Mouse (Mus musculus) liver, postnatal 0 days (tissue): ENCODE measurements around the gene Ttpal. TPM values are rescaled to one million over a fixed set of nuclear protein-coding genes. Genes with fewer than 3 reads are reported as not detected.

Experiments used
- ATAC-seq: fragments of 200-750 bp; cut with Nextera tagmentation; 2 replicates; pipeline ENCODE4 v1.8.0; 2017; ENCODE audit warnings: mild to moderate bottlenecking, moderate library complexity
- DNase-seq: peaks from one replicate; pipeline ENCODE4 v3.0.0-alpha.2; 2016
- H3K27ac ChIP-seq: fragments of 300-500 bp; sonication (generic); 2 replicates; pipeline ENCODE4 v1.5.1; 2014; ENCODE audit warnings: antibody characterized with exemption, moderate library complexity, mild to moderate bottlenecking, low read depth
- H3K27me3 ChIP-seq: fragments of 300-500 bp; sonication (generic); 2 replicates; pipeline ENCODE4 v1.6.1; 2014; ENCODE audit warnings: low read length, control low read depth, mixed read lengths; ENCODE audit not compliant: insufficient read depth
- H3K36me3 ChIP-seq: fragments of 300-500 bp; sonication (generic); replicated peaks from 2 replicates; pipeline ENCODE4 v1.6.1; 2014; ENCODE audit warnings: mild to moderate bottlenecking, control low read depth, low read length, moderate library complexity, mixed read lengths; ENCODE audit not compliant: insufficient read depth
- H3K4me1 ChIP-seq: fragments of 300-500 bp; sonication (generic); 2 replicates; pipeline ENCODE4 v1.6.1; 2014; ENCODE audit warnings: antibody characterized with exemption, mild to moderate bottlenecking, control low read depth; ENCODE audit not compliant: insufficient read depth
- H3K4me2 ChIP-seq: fragments of 300-500 bp; sonication (generic); 2 replicates; pipeline ENCODE4 v1.6.1; 2014; ENCODE audit warnings: low read depth, mild to moderate bottlenecking, low read length, moderate library complexity, mixed read lengths
- H3K4me3 ChIP-seq: fragments of 300-500 bp; sonication (generic); 2 replicates; pipeline ENCODE4 v1.5.1; 2014; ENCODE audit warnings: low read depth, low read length
- H3K9ac ChIP-seq: fragments of 300-500 bp; sonication (generic); replicated peaks from 2 replicates; pipeline ENCODE4 v1.6.1; 2014; ENCODE audit warnings: mild to moderate bottlenecking, moderate library complexity
- H3K9me3 ChIP-seq: fragments of 300-500 bp; sonication (generic); 2 replicates; pipeline ENCODE4 v1.6.1; 2016; ENCODE audit warnings: mild to moderate bottlenecking, control low read depth, low read length, mixed read lengths
- CTCF ChIP-seq: sonication (generic); IDR thresholded peaks from 2 replicates; pipeline ENCODE4 v1.5.1; 2016; ENCODE audit warnings: antibody characterized with exemption, low read depth
- EP300 ChIP-seq: IDR thresholded peaks from 2 replicates; pipeline ENCODE4 v1.6.1; 2016; ENCODE audit warnings: antibody characterized with exemption, low read depth, mild to moderate bottlenecking
- WGBS: fragments of 180-500 bp; shearing (Covaris S2); extraction: QIAGEN DNeasy Blood & Tissue Kit; methylation state at CpG from one replicate; pipeline ENCODE4 v1.1.7; 2014; ENCODE audit not compliant: insufficient replicate concordance; 5-methylcytosine and 5-hydroxymethylcytosine counted together
- polyA plus RNA-seq: library from polyadenylated mRNA; unstranded; fragments of >200 nt; fragmentation: Nextera tagmentation; extraction: Ambion mirVana; gene quantifications from 2 replicates; pipeline ENCODE4 v1.2.1, GENCODE M21; 2015

Gene Ttpal
- polyA plus RNA-seq, 1 experiment from 2014 or later: 9.5 TPM

DNA sequence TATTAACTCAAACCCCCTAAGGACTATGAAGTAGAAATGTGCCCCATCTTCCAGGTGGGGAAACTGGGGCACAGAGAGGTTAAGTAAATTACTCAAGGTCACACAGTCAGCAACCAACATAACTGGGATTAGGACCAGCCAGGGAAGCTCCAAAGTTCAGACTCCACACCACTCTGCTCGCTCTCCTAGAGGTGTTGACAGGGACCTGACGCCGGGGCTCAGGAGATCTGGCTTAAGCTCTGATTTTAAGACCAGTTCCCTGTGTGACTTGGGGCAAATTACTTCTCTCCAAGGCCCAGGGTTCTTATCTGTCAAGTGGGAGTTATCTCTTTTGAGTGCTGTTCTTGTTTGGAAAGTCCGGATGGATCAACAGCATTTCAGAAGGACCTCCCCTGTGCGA is 42.9 kb upstream of the Ttpal start:
- Histone ChIP-seq H3K4me2 (no peak overlapping the region), H3K4me3 (no peak overlapping the region), H3K27ac (peak overlapping the region; percentile 29; the same call in 1 of the 2 replicates), H3K36me3 (peaks cover 22% of the 10 kb centered on the region), H3K27me3 (no peaks in the 10 kb centered on the region), H3K4me1 (peaks cover 14% of the 10 kb centered on the region), H3K9ac (no peak overlapping the region), H3K9me3 (no peaks in the 10 kb centered on the region)
- TF ChIP-seq EP300: no peak
- no peak for TF ChIP-seq CTCF
- WGBS: 61% methylated on average over 5 of the region's 5 CpGs
- ATAC-seq (no peak), DNase-seq (peak; percentile 14)

DNA sequence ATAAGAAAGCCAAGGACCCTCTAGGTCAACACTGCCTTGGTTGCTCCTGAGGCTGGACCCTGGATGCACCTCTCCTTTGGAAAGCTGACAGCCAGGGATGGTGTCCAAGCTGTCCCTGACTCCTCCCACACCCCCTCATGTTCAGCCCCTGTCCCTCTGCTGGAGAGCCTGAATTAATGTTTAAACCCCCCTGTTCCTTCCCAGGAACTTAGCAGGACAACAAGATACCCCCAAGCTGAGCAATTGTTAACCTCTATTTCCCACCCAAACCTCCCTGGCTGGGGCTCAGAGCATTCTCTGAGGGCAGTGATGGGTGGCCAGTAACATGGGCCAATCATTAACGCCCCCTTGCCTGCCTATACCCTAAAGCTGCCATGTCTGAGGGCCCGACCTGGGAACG is 41.9 kb upstream of the Ttpal start:
- H3K9ac ChIP-seq: no peak overlapping the region
- H3K9me3 ChIP-seq: no peaks in the 10 kb centered on the region
- H3K4me3 ChIP-seq: no peak overlapping the region
- no peak for TF ChIP-seq EP300
- TF ChIP-seq CTCF: no peak
- WGBS: 62% methylated on average over 3 of the region's 3 CpGs
- peaks cover 25% of the 10 kb centered on the region for H3K36me3 ChIP-seq
- H3K27ac ChIP-seq: no peak overlapping the region
- DNase-seq: no peak
- H3K4me1 ChIP-seq: peaks cover 14% of the 10 kb centered on the region
- no peak for ATAC-seq
- no peak overlapping the region for H3K4me2 ChIP-seq
- no peaks in the 10 kb centered on the region for H3K27me3 ChIP-seq

DNA sequence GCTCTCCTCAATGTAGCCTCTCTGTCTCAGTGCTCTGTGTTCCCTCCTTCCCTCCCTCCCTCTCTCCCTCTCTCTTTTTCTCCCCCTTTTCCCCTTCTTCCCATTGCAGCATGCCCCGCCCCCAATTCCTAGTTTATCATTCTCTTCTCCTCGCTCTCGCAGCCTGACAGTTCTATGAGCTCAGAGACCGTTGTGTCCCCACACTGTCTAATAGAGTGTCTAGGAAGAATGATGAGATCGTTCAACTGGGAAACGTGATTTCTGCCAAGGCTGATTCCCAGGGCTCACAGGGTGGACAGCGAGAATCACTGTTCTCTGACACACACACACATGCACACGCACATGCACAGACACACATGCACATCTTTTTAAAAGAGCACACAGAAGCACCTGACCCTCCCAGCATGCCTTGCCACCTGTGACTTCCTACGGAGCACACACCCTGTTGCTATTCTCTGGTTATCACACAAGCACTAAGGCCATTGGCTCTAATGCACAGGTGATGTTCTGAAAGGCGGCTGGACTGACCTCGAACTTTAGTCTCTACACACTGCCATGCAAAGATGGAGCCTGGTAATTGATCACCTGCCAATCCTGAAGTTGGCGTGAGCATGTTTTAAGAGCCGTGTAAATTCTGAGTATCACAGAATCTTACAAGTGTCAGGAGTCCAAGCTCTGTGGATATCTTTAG is 40.7 kb upstream of the Ttpal start:
- no peak overlapping the region for H3K4me2 ChIP-seq
- H3K9me3 ChIP-seq: no peaks in the 10 kb centered on the region
- no peaks in the 10 kb centered on the region for H3K27me3 ChIP-seq
- ATAC-seq (peak; percentile 47), DNase-seq (no peak)
- no peak overlapping the region for H3K4me3 ChIP-seq
- no peak for TF ChIP-seq CTCF
- TF ChIP-seq EP300: no peak
- H3K27ac ChIP-seq: no peak overlapping the region
- WGBS: 67% methylated on average over 13 of the region's 13 CpGs
- H3K36me3 ChIP-seq: peaks cover 29% of the 10 kb centered on the region
- peaks cover 14% of the 10 kb centered on the region for H3K4me1 ChIP-seq
- H3K9ac ChIP-seq: no peak overlapping the region

DNA sequence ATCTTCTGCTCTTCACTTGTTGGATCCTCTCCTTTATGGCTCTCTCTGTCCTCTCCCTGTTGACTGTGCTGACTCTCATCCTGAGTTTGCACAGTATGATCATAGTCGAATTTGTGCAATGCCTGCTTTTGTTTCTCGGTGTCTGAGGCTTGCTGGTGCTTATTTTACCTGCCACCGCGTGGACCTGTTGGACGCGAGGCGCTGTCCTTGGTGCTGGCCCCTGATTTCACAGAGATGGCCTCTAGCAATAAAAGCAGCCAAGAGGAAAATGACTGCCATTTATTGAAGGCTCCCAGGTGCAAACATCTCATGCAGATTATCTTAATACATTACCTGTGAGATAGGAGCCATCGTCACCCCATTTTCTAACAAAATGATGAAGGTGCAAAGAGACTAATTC is 37.5 kb upstream of the Ttpal start:
- no peak overlapping the region for H3K4me3 ChIP-seq
- WGBS: 29% methylated on average over 8 of the region's 8 CpGs
- no peak overlapping the region for H3K4me2 ChIP-seq
- peaks cover 23% of the 10 kb centered on the region for H3K36me3 ChIP-seq
- H3K9ac ChIP-seq: no peak overlapping the region
- no peaks in the 10 kb centered on the region for H3K27me3 ChIP-seq
- H3K9me3 ChIP-seq: no peaks in the 10 kb centered on the region
- peak; percentile 24; the same call in 1 of the 2 replicates for ATAC-seq
- no peak for DNase-seq
- no peak overlapping the region for H3K27ac ChIP-seq
- TF ChIP-seq CTCF: no peak
- no peak for TF ChIP-seq EP300
- peaks cover 7% of the 10 kb centered on the region; the same call in 1 of the 2 replicates for H3K4me1 ChIP-seq

DNA sequence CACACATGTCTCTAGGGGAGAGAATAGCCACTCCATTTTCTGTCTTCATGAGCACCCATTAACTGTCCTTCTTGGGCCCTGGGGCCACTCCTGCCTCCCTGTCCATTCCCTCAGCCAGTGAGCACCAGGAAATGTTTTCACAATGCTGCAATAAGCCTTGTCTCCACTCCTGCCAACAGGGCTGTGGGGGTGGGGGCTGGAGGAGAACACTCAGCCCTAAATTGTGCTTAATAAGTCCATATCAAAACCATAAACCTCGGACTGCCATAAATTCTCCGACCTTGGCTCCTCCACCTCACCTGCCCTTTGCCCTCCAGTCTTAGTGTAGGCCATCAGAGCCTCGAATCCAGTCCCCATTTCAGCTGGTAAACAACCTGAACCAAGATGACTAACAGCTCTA is 27.8 kb upstream of the Ttpal start:
- DNase-seq (no peak), ATAC-seq (no peak)
- H3K9me3 ChIP-seq: no peaks in the 10 kb centered on the region
- no peak overlapping the region for H3K4me2 ChIP-seq
- H3K36me3 ChIP-seq: peaks cover 15% of the 10 kb centered on the region
- no peak overlapping the region for H3K4me3 ChIP-seq
- no peak overlapping the region for H3K9ac ChIP-seq
- 58% methylated on average over 3 of the region's 3 CpGs for WGBS
- no peak for TF ChIP-seq EP300
- no peak for TF ChIP-seq CTCF
- no peaks in the 10 kb centered on the region for H3K27me3 ChIP-seq
- peak overlapping the region; percentile 68 for H3K27ac ChIP-seq
- H3K4me1 ChIP-seq: peaks cover 16% of the 10 kb centered on the region

DNA sequence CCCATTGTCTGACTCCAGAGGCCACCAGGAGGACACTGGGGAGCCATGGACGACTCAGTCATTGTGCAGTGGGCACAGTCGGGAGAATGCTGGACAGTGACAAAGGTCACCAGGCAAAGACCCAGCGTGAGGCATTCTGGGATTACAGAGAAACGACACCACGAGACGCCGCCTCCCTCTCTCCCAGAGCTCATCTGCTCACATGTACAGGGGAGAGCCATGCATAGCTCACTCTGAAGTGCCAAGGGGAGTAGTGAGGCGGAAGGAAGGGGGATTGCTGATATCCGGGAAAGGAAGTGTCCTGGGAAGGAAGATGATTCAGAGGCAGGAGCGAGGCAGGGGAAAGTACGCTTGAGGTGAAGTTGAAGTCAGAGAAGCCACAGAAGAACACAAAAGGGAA is 26.9 kb upstream of the Ttpal start:
- Histone ChIP-seq H3K9ac (0 out of 2 replicates have a peak overlapping the region, but pooled peaks have one; percentile 30), H3K4me1 (peaks cover 17% of the 10 kb centered on the region), H3K36me3 (peaks cover 9% of the 10 kb centered on the region), H3K4me3 (no peak overlapping the region), H3K4me2 (peak overlapping the region; percentile 39), H3K9me3 (no peaks in the 10 kb centered on the region), H3K27me3 (no peaks in the 10 kb centered on the region), H3K27ac (peak overlapping the region; percentile 68)
- no peak for TF ChIP-seq CTCF
- no peak for TF ChIP-seq EP300
- ATAC-seq (peak; percentile 79), DNase-seq (peak; percentile 55)
- WGBS: 22% methylated on average over 11 of the region's 11 CpGs

DNA sequence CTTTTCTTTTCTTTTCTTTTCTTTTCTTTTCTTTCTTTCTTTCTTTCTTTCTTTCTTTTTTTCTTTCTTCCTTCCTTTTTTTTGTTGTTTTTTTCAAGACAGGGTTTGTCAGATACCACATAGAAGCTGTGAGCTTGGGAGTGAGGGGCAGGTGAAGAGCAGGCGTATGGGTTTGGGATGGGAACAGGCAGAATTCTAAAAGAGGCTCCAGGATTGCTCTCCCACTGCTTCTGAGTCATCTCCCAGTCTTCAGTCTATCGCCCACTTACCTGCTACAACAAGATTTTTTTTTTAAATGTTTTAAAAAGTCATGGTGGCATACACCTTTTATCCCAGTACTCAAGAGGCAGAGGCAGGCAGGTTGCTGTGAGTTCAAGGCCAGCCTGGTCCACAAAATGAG is 24.1 kb upstream of the Ttpal start:
- H3K4me2 ChIP-seq: no peak overlapping the region
- H3K27me3 ChIP-seq: no peaks in the 10 kb centered on the region
- TF ChIP-seq CTCF (no peak), EP300 (no peak)
- no peak overlapping the region for H3K4me3 ChIP-seq
- no peaks in the 10 kb centered on the region for H3K36me3 ChIP-seq
- 83% methylated on average over 2 of the region's 2 CpGs for WGBS
- no peak overlapping the region for H3K9ac ChIP-seq
- ATAC-seq (no peak), DNase-seq (no peak)
- H3K27ac ChIP-seq: no peak overlapping the region
- H3K9me3 ChIP-seq: no peaks in the 10 kb centered on the region
- H3K4me1 ChIP-seq: peaks cover 16% of the 10 kb centered on the region
